Mouse (Mus musculus) limb, embryonic 14.5 days (tissue): ENCODE data around the gene Draxin. TPM values are rescaled to one million over a fixed set of nuclear protein-coding genes. Genes with fewer than 3 reads are reported as not detected.

Experiments used
- ATAC-seq: fragments of 200-750 bp; cut with Nextera tagmentation; 2 replicates; pipeline ENCODE4 v1.8.0; 2017; ENCODE audit warnings: low read depth, moderate number of reproducible peaks, moderate TSS enrichment; ENCODE audit not compliant: low FRiP score
- DNase-seq: peaks from one replicate; pipeline ENCODE4 v3.0.0-alpha.2; 2015; ENCODE audit warnings: low spot score
- H3K27ac ChIP-seq: fragments of 300-500 bp; sonication (generic); replicated peaks from 2 replicates; pipeline ENCODE4 v1.5.1; 2014; ENCODE audit warnings: low read depth, mild to moderate bottlenecking, low read length, moderate library complexity, mixed read lengths
- H3K27me3 ChIP-seq: fragments of 300-500 bp; sonication (generic); 2 replicates; pipeline ENCODE4 v1.6.1; 2014; ENCODE audit warnings: low read length, mixed read lengths; ENCODE audit not compliant: control insufficient read depth, insufficient read depth
- H3K36me3 ChIP-seq: fragments of 300-500 bp; sonication (generic); 2 replicates; pipeline ENCODE4 v1.6.1; 2014; ENCODE audit warnings: mild to moderate bottlenecking, low read length, moderate library complexity, mixed read lengths; ENCODE audit not compliant: control insufficient read depth, insufficient read depth
- H3K4me1 ChIP-seq: fragments of 300-500 bp; sonication (generic); 2 replicates; pipeline ENCODE4 v1.6.1; 2014; ENCODE audit warnings: antibody characterized with exemption, low read length, mixed read lengths; ENCODE audit not compliant: control insufficient read depth, insufficient read depth
- H3K4me2 ChIP-seq: fragments of 300-500 bp; sonication (generic); replicated peaks from 2 replicates; pipeline ENCODE4 v1.6.1; 2014; ENCODE audit warnings: low read depth, mild to moderate bottlenecking, low read length, moderate library complexity; ENCODE audit not compliant: severe bottlenecking
- H3K4me3 ChIP-seq: fragments of 300-500 bp; sonication (generic); replicated peaks from 2 replicates; pipeline ENCODE4 v1.5.1; 2014; ENCODE audit warnings: low read length
- H3K9ac ChIP-seq: fragments of 300-500 bp; sonication (generic); 2 replicates; pipeline ENCODE4 v1.6.1; 2014; ENCODE audit warnings: mild to moderate bottlenecking, low read depth, low read length, moderate library complexity; ENCODE audit not compliant: severe bottlenecking
- H3K9me3 ChIP-seq: fragments of 300-500 bp; sonication (generic); 2 replicates; pipeline ENCODE4 v1.6.1; 2016; ENCODE audit warnings: low read length; ENCODE audit not compliant: control insufficient read depth
- POLR2A ChIP-seq: fragments of 200-500 bp; IDR thresholded peaks from 2 replicates; pipeline ENCODE4 v1.8.0; 2012; ENCODE audit warnings: inconsistent platforms, mild to moderate bottlenecking, moderate library complexity, borderline replicate concordance; ENCODE audit not compliant: insufficient read depth, insufficient read length; ENCODE audit errors: extremely low read depth
- WGBS: fragments of 180-500 bp; shearing (Covaris S2); extraction: QIAGEN DNeasy Blood & Tissue Kit; methylation state at CpG from one replicate; pipeline ENCODE4 v1.1.7; 2014; 5-methylcytosine and 5-hydroxymethylcytosine counted together
- polyA plus RNA-seq, 2 experiments: library from polyadenylated mRNA; depleted of rRNA in 1 of 2; stranded (reverse) in 1 of 2; unstranded in 1 of 2; fragments of >200 nt; fragmentation: Nextera tagmentation in 1 of 2; extraction: Ambion mirVana in 1 of 2; gene quantifications; 2 replicates each; pipeline versions ENCODE4 v1.2.1 to v1.2.3; 2012 to 2014

Draxin gene
- polyA plus RNA-seq, 2 experiments, result 0.45 to 1.5 TPM

DNA sequence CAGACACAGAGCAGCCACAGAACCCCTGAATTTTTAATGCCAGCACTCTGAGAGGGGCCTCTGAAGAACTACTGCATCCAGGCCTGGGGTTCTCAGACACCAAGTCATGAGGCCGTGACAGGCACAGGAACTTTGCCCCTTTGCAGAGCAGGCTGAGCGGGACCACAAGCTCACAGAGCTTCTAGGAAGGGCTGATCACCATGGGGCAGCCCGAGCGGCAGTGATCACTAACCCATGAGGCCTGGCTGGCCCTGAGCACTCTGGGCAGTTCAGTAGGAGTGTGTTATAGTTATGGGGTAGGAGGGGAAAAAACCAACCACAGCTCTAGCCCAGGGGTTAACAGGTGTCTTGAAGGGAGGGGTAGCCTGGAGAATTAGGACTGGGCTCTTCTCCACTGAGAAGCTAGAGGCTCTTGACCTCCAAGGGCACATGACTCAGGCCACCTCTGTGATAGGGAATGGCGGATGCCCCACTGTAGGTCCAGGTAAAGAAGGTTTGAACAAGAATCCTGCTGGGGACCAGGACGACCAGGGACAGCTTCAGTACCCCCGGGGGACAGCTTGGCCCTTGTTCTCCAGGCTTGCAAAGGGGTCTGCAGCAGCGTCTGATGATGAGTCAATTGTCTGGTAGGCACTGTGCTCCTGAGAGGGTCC is 50.4 kb downstream of the Draxin start:
- H3K36me3 ChIP-seq, result peaks cover 17% of the 10 kb centered on the region
- TF ChIP-seq POLR2A, result no peak
- H3K9me3 ChIP-seq, result no peaks in the 10 kb centered on the region
- H3K9ac ChIP-seq, result no peak overlapping the region
- 86% methylated on average over 8 of the region's 8 CpGs for WGBS
- peaks cover 7% of the 10 kb centered on the region; the same call in 1 of the 2 replicates for H3K4me1 ChIP-seq
- H3K27ac ChIP-seq, result no peak overlapping the region
- ATAC-seq, result no peak
- DNase-seq, result no peak
- no peak overlapping the region for H3K4me2 ChIP-seq
- H3K27me3 ChIP-seq, result no peaks in the 10 kb centered on the region
- no peak overlapping the region for H3K4me3 ChIP-seq

DNA sequence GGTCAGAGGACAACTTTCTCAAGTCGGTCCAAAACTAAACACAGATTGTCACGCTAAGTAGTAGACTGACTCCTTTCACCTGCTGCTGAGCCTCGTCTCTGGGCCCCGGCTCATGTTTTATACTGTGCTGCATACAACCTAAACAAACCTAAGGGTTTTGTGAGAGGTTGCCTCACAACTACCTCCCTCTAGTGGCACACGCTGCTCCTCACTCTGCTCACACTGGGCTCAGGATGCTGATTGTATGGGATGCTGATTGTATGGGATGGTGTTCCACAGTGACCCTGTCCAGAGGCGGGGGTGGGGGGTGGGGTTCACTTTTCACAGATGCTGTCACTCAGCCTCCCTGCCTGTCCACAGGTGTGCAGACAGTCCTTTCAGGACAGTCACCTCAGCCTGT is 51.3 kb downstream of the Draxin start:
- ATAC-seq (no peak), DNase-seq (no peak)
- Histone ChIP-seq H3K27me3 (no peaks in the 10 kb centered on the region), H3K4me1 (peaks cover 7% of the 10 kb centered on the region; the same call in 1 of the 2 replicates), H3K27ac (no peak overlapping the region), H3K9me3 (no peaks in the 10 kb centered on the region), H3K9ac (no peak overlapping the region), H3K4me2 (no peak overlapping the region), H3K4me3 (no peak overlapping the region), H3K36me3 (peaks cover 17% of the 10 kb centered on the region)
- no peak for TF ChIP-seq POLR2A
- 59% methylated on average over 6 of the region's 6 CpGs for WGBS

DNA sequence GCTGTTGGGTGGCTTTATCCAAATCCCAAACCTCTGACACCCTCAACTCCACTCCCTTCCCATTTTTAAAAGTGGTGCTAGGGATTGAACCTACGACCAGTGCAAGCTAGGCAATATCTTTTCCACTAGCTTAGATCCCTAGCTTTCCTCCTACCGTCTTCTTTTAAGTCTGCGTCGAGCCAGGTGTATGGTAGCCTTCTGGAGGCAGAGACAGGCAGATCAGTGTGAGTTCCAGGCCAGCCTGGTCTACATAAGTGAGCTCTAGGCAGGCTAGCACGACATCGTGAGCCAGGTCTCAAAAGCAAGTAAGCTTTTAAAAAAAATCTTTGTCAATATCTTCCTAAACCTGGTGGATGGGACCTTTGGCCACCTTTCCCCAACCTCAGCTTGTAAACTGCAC is 54.6 kb downstream of the Draxin start:
- ATAC-seq, result no peak
- DNase-seq, result no peak
- H3K9me3 ChIP-seq, result no peaks in the 10 kb centered on the region
- H3K4me2 ChIP-seq, result no peak overlapping the region
- no peak for TF ChIP-seq POLR2A
- peaks cover 4% of the 10 kb centered on the region; the same call in 1 of the 2 replicates for H3K4me1 ChIP-seq
- H3K27ac ChIP-seq, result no peak overlapping the region
- WGBS, result 91% methylated on average over 6 of the region's 6 CpGs
- H3K27me3 ChIP-seq, result no peaks in the 10 kb centered on the region
- peaks cover 10% of the 10 kb centered on the region; the same call in 1 of the 2 replicates for H3K36me3 ChIP-seq
- no peak overlapping the region for H3K4me3 ChIP-seq
- H3K9ac ChIP-seq, result no peak overlapping the region

DNA sequence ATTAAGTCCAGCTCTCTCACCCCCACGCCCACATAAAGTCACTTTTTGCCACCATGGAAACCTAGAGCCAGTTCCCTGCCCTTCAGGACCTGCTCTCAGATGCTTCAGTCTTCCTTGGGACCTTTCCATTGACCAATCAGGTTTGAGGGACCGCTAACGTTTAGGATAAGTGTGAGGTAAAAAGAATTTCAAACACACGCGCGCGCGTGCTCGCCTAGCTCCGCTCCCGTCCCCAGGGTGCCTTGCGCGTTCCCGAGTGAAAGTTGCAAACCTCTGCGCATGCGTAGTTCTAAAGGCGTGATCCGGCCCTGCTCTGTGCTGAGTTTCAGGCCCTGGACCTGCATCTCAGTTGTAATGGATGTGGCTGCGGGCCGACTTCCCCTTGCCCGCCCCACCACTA is 55.2 kb downstream of the Draxin start:
- Histone ChIP-seq H3K27me3 (no peaks in the 10 kb centered on the region), H3K27ac (no peak overlapping the region), H3K9me3 (no peaks in the 10 kb centered on the region), H3K9ac (peak overlapping the region; percentile 46), H3K4me2 (peak overlapping the region; percentile 48), H3K36me3 (0 out of 2 replicates have a peak, but pooled peaks cover 6% of the 10 kb centered on the region), H3K4me1 (peaks cover 4% of the 10 kb centered on the region; the same call in 1 of the 2 replicates), H3K4me3 (peak overlapping the region; percentile 27)
- no peak for TF ChIP-seq POLR2A
- WGBS, result 32% methylated on average over 21 of the region's 21 CpGs
- ATAC-seq (no peak), DNase-seq (peak; percentile 72)

DNA sequence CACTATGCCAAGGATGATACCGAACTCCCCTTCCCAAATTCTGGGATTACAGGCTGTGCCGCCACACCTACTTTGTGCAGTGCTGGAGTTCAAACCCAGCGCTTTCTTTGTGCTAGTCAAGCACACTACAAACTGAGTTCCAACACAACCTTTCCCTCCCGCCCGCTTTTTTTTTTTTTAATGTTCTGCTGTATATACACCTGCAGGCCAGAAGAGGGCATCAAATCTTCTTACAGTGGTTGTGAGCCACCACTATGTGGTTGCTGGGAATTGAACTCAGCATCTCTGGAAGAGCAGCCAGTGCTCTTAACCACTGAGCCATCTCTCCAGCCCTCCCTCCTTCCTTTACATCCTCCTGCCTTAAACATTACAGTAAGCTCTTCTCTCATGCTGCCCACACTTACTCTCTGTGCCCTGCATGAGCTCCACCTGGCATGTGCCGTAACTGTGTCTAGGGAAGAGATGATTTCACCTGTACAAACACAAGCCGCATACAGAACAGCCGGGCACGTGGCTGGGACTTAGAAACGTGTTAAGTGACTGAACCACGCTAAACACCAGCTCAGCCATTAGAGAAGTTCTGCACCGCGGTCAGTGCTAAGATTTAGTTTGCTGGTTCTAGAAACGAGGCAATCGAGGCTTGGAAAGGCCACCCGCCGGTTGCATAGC is 55.8 kb downstream of the Draxin start:
- ATAC-seq (no peak), DNase-seq (no peak)
- Histone ChIP-seq H3K27me3 (no peaks in the 10 kb centered on the region), H3K4me1 (peaks cover 4% of the 10 kb centered on the region; the same call in 1 of the 2 replicates), H3K4me2 (peak overlapping the region; percentile 48), H3K36me3 (0 out of 2 replicates have a peak, but pooled peaks cover 5% of the 10 kb centered on the region), H3K9ac (peak overlapping the region; percentile 46), H3K9me3 (no peaks in the 10 kb centered on the region), H3K4me3 (peak overlapping the region; percentile 27), H3K27ac (no peak overlapping the region)
- no peak for TF ChIP-seq POLR2A
- WGBS, result 47% methylated on average over 17 of the region's 17 CpGs
